Mouse (Mus musculus) left cerebral cortex, adult 2 months (tissue): ENCODE measurements around the gene Pcsk1n. TPM values are rescaled to one million over a fixed set of nuclear protein-coding genes. Genes with fewer than 3 reads are reported as not detected.
"Not testable (repeated sequence)": the region's sequence is repeated elsewhere in the genome, so short reads cannot be mapped to it uniquely, and the experiment has no call there.

Source experiments
- DNase-seq, 2 experiments: peaks; one replicate each; pipeline ENCODE4 v3.0.0; 2021 to 2022; ENCODE audit warnings: low spot score in 2 of 2, mixed read lengths in 1 of 2; ENCODE audit errors: extremely low spot score in 1 of 2
- H3K27ac ChIP-seq: fragments of 200-600 bp; 2 replicates; pipeline ENCODE4 v1.8.1; 2022
- H3K4me3 ChIP-seq: fragments of 200-600 bp; 2 replicates; pipeline ENCODE4 v1.8.1; 2022
- CTCF ChIP-seq: fragments of 200-600 bp; IDR thresholded peaks from 2 replicates; pipeline ENCODE4 v1.8.1; 2022; ENCODE audit warnings: antibody characterized with exemption, mild to moderate bottlenecking, moderate library complexity
- intact Hi-C: fragments of 180-260 bp; cut with DNase I; formaldehyde crosslinking; loops from one replicate; pipeline ENCODE4 v1.15.1; 2025
- total RNA-seq, 2 experiments: library from RNA; stranded (reverse); gene quantifications; 2 replicates each; pipeline ENCODE4 v1.2.3; 2021

The Pcsk1n gene
- total RNA-seq, 2 experiments from 2014 or later = 463 to 503 TPM

DNA sequence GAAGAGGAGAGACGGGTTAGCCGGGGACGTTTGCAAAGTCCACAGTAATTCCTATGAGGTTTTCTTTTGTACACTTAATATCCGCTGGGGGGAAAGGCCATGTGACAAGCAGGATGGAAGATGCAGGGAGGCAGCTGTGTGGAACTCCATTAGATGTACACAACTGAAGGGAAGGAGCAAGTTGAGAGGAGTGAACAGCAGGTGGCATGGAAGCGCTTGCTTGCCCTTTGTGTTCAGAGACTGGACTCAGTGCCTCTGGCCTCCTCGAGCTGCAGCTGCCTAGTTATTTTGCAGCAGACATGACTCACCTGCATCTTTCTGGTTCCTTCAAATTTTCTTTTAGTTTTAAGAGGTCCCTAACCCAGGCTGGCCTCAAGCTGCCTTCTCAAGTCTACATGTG lies 9.1 kb upstream of the Pcsk1n start:
- TF ChIP-seq CTCF = no peak; the same call in 1 of the 2 replicates
- no peak overlapping the region for H3K27ac ChIP-seq
- intact Hi-C loops = loop anchor here (10.0 kb wide), 1 partner anchor 194 kb away; no protein-coding TSS in a partner anchor
- no peak for DNase-seq
- no peak overlapping the region for H3K4me3 ChIP-seq

DNA sequence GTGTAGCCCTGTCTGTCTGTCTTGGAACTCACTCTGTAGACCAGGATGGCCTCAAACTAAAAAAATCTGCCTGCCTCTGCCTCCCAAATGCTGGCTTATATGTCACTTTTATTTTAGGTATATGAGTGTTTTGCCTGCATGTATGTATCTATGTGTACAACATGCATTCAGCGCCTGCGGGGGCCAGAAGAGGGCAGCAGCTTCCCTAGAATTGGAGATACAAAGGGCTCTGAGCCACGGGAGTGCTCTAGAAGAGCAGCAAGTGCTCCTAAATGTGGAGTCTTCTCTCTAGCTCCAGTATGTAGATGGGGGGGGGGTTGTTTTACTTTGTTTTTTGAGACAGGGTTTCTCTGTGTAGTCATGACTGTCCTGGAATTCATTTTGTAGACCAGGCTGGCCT lies 4.0 kb upstream of the Pcsk1n start:
- not testable (repeated sequence) for DNase-seq
- intact Hi-C loops = loop anchor here (5.0 to 10.0 kb wide), 2 partner anchors 102 to 189 kb away; partner anchors contain the start of gene Glod5

DNA sequence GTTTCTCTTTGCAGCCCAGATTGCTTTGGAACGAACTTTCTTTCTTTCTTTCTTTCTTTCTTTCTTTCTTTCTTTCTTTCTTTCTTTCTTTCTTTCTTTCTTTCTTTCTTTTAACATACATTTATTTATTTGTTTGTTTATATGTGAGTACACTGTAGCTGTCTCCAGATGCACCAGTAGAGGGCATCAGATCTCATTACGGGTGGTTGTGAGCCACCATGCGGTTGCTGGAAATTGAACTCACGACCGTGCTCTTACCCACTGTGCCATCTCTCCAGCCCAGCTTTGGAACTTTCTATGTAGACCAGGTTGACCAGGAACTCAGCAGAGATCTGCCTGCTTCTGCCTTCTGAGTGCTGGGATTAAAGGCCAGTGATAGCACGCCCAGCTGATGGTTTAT lies 1.7 kb upstream of the Pcsk1n start:
- H3K4me3 ChIP-seq, DNase-seq, H3K27ac ChIP-seq: not testable (repeated sequence)
- intact Hi-C loops = loop anchor here (5.0 to 10.0 kb wide), 2 partner anchors 99 to 187 kb away; partner anchors contain the start of gene Glod5

More for the DNA sequence above, 4.0 kb upstream of the Pcsk1n start:
- peak; percentile 15 for TF ChIP-seq CTCF
- not testable (repeated sequence) for H3K4me3 ChIP-seq, H3K27ac ChIP-seq

DNA sequence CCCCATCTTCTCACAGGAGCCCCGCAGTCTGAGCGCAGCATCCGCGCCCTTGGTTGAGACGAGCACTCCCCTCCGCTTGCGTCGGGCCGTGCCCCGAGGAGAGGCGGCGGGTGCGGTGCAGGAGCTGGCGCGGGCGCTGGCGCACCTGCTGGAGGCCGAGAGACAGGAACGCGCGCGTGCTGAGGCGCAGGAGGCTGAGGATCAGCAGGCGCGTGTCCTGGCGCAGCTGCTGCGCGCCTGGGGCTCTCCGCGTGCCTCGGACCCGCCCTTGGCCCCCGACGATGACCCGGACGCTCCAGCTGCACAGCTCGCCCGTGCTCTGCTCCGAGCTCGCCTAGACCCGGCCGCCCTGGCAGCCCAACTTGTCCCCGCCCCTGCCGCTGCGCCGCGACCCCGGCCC lies 2.4 kb downstream of the Pcsk1n start:
- no peak overlapping the region for H3K27ac ChIP-seq
- intact Hi-C loops = no loop called here
- peak overlapping the region; percentile 53 for H3K4me3 ChIP-seq
- DNase-seq = peak in 1 of 2 experiments; percentile 35
- TF ChIP-seq CTCF = no peak

- no peak overlapping the region for H3K27ac ChIP-seq
- TF ChIP-seq CTCF = no peak
- intact Hi-C loops = no loop called here
- no peak overlapping the region for H3K4me3 ChIP-seq
- DNase-seq = no peak
Observed at GRCm38 (mm10) chrX:7926266-7926665, 6.6 kb downstream of the Pcsk1n start.

GRCm38 (mm10) chrX:7927116-7927515 lies 7.5 kb downstream of the Pcsk1n start:
- no peak overlapping the region for H3K27ac ChIP-seq
- DNase-seq = no peak
- no peak for TF ChIP-seq CTCF
- intact Hi-C loops = no loop called here
- H3K4me3 ChIP-seq = no peak overlapping the region

DNA sequence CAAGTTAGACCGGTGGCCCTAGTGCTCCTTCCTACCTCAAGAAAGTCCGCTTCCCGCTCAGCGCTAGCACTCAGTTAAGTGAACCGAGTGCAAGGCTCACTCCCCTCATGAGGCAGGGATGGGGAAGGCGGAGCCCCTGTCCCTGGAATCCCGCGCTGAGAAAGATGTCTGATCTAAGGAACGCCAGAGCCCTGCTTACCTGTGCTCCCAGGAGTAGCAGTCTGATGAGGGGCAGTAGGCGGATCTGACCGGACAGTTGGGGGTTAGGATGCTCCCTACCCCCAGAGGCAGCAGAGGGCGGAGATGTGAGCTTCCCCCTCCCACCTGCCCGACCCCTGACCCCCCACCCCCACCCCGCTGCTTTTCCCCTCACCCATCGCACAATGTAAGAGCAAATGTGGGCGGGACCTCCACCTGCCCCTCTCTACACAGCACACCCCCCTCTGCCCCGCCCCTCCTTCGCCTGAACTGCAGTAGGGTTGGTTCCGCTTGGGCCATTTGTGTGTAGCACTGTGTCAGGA lies 8.7 kb downstream of the Pcsk1n start, which contains the start of gene Eras:
Eras (minus strand) TSS at position 338 of the 521 bp plus-strand sequence.
- intact Hi-C loops = no loop called here

GRCm38 (mm10) chrX:7936874-7937273 lies 17.3 kb downstream of the Pcsk1n start:
- Histone ChIP-seq H3K27ac (no peak overlapping the region), H3K4me3 (no peak overlapping the region)
- intact Hi-C loops = no loop called here
- DNase-seq = no peak
- no peak; the same call in none of the 2 replicates for TF ChIP-seq CTCF

More for the DNA sequence above, 8.7 kb downstream of the Pcsk1n start, which contains the start of gene Eras:
- DNase-seq = no peak
- TF ChIP-seq CTCF = no peak
- no peak within 1 kb of the TSS for H3K27ac ChIP-seq
- no peak within 1 kb of the TSS for H3K4me3 ChIP-seq

DNA sequence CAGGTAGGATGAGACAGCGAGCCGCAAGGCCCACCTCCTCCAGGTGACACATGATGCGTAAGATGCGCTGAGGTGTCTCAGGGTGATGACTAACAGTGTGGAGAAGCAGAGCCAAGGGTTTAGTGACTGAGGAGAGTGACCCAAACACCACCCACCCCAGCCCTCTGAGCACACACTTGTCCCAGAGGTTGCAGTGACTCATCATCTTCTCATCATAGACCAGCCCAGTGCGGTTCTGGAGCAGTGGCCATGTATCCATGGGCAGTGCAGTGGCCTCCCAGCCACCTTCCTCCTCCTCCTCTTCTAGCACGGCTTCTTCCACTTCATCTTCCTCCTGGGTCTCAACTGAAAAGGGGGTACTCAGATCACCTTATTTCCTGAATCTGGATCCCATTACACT lies 18.0 kb downstream of the Pcsk1n start:
- no peak overlapping the region for H3K4me3 ChIP-seq
- no peak for TF ChIP-seq CTCF
- DNase-seq = no peak
- no peak overlapping the region for H3K27ac ChIP-seq
- intact Hi-C loops = no loop called here

DNA sequence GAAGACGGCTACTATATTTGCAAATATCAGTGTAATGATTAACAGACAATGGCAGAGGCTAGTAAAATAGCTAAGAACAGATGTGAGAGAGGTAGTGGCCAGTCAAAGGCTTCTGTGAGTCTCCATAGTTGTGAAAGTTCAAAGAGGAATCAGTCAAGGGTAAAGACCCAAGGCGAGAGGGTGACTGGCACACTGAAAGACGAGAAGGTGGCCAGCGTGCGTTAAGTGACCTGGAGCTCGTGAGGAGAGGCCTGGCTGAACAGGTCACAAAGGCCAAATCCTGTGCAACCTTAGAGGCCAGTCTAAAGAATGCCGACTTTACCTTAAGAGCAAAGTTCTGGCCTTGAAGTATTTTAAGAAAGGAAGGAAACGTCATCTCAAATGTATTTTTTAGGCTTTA lies 26.0 kb downstream of the Pcsk1n start:
- Histone ChIP-seq H3K27ac (no peak overlapping the region), H3K4me3 (no peak overlapping the region)
- no peak for TF ChIP-seq CTCF
- DNase-seq = no peak
- intact Hi-C loops = no loop called here

GRCm38 (mm10) chrX:7947108-7947899 lies 27.7 kb downstream of the Pcsk1n start, which contains the start of gene Hdac6:
Hdac6 (minus strand) TSS chrX:7947889.
- DNase-seq = peak in 1 of 2 experiments; percentile 11
- peak within 1 kb of the TSS; percentile 82 for H3K27ac ChIP-seq
- intact Hi-C loops = no loop called here
- H3K4me3 ChIP-seq = peak within 1 kb of the TSS; percentile 54
- TF ChIP-seq CTCF = no peak

- Histone ChIP-seq H3K27ac (peak overlapping the region; percentile 82), H3K4me3 (peak overlapping the region; percentile 54)
- intact Hi-C loops = no loop called here
- no peak for TF ChIP-seq CTCF
- DNase-seq = peak; percentile 87 to 91
Observed at GRCm38 (mm10) chrX:7947900-7948492, 28.4 kb downstream of the Pcsk1n start.
